Mouse (Mus musculus): ENCODE data around the gene Fam196b. TPM values are rescaled to one million over a fixed set of nuclear protein-coding genes. Genes with fewer than 3 reads are reported as not detected.

Gene Fam196b
- polyA plus RNA-seq, 1 experiment from 2014 or later: 1.4 TPM

GRCm38 (mm10) chr11:34421061-34421460 is 106.4 kb downstream of the Fam196b start:
- WGBS: 35% methylated on average over 6 of the region's 6 CpGs
- Histone ChIP-seq H3K4me3 (no peak overlapping the region), H3K27ac (no peak overlapping the region), H3K9me3 (replicated peaks) (no peaks in the 10 kb centered on the region), H3K36me3 (ENCODE audit: poor library complexity, severe bottlenecking) (no peaks in the 10 kb centered on the region), H3K27me3 (no peaks in the 10 kb centered on the region; the same call in 1 of the 2 replicates), H3K4me1 (peaks cover 7% of the 10 kb centered on the region), H3K9ac (no peak overlapping the region), H3K4me2 (no peak overlapping the region)
- 0 out of 2 replicates have a peak, but pooled peaks have one; percentile 22 for ATAC-seq

DNA sequence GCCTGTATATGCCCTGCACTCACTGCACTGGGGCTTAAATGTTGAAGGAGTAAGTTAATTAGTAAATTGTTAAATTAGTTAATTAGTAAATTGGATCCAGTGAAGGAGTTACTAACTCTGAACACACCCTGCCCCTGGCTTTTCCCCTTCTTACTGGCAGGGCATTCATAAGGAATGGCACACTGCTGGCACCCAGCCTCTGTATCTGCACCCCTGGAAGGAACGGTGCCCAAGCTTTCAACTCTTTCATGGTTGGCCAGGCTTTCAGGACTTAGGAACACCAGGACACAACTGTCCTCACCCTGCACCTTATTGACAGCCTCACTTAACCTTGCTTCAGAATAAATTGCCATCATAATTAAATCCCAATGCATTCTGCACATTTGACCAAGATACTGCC is 109.9 kb downstream of the Fam196b start:
- Histone ChIP-seq H3K27me3 (no peaks in the 10 kb centered on the region), H3K4me1 (no peaks in the 10 kb centered on the region), H3K27ac (no peak overlapping the region), H3K4me3 (no peak overlapping the region), H3K9ac (no peak overlapping the region), H3K9me3 (replicated peaks) (no peaks in the 10 kb centered on the region), H3K4me2 (no peak overlapping the region), H3K36me3 (ENCODE audit: poor library complexity, severe bottlenecking) (no peaks in the 10 kb centered on the region)
- ATAC-seq: no peak
- WGBS: 73% methylated on average over 1 of the region's 1 CpGs

DNA sequence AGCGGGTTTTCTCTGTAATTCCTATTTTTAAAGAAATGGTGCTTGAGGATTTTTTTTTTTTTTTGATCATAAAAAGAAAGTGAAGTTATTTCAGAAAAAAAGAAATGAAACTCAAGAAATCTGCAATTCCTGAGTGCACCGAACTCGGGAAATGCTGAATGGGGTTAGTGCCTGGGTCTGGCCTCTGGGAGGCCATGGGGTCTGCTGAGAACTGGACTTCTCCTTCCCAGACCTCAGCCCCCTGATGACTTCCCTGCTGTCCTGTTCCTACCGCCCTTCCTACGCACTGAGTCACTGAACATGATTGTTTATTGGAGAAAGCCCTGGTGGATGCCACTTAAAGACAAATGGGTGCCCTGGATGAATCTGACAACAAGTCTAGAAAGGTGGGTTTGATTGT is 112.6 kb downstream of the Fam196b start:
- no peak overlapping the region for H3K27ac ChIP-seq
- H3K27me3 ChIP-seq: no peaks in the 10 kb centered on the region
- no peaks in the 10 kb centered on the region for H3K9me3 ChIP-seq (replicated peaks)
- 86% methylated on average over 5 of the region's 5 CpGs for WGBS
- no peaks in the 10 kb centered on the region for H3K36me3 ChIP-seq (ENCODE audit: poor library complexity, severe bottlenecking)
- ATAC-seq: no peak
- no peak overlapping the region for H3K4me2 ChIP-seq
- no peak overlapping the region for H3K9ac ChIP-seq
- H3K4me1 ChIP-seq: no peaks in the 10 kb centered on the region
- no peak overlapping the region for H3K4me3 ChIP-seq

DNA sequence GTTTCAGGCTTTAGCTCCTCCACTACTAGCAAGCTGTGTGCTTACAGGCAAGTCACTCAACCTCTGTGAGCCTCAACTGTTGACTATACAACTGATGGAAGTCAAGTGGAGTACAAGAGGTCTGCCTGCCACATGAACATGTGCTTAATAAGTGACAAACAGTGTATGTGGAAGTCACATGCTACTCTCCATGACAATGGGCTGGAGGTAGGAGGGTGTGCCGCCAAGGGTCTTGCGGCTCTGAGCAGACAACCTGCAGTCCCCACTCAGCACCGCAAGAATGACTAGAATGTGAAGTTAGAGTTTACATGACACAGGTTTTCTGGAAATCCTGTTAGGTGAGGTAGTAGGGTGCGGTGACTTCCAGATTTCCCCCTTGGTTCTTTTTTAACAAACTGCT is 116.3 kb downstream of the Fam196b start:
- no peaks in the 10 kb centered on the region for H3K36me3 ChIP-seq (ENCODE audit: poor library complexity, severe bottlenecking)
- H3K27ac ChIP-seq: no peak overlapping the region
- no peak overlapping the region for H3K4me3 ChIP-seq
- no peak overlapping the region for H3K4me2 ChIP-seq
- H3K27me3 ChIP-seq: no peaks in the 10 kb centered on the region
- H3K9ac ChIP-seq: no peak overlapping the region
- H3K4me1 ChIP-seq: no peaks in the 10 kb centered on the region
- no peaks in the 10 kb centered on the region for H3K9me3 ChIP-seq (replicated peaks)
- ATAC-seq: no peak
- 85% methylated on average over 4 of the region's 4 CpGs for WGBS

DNA sequence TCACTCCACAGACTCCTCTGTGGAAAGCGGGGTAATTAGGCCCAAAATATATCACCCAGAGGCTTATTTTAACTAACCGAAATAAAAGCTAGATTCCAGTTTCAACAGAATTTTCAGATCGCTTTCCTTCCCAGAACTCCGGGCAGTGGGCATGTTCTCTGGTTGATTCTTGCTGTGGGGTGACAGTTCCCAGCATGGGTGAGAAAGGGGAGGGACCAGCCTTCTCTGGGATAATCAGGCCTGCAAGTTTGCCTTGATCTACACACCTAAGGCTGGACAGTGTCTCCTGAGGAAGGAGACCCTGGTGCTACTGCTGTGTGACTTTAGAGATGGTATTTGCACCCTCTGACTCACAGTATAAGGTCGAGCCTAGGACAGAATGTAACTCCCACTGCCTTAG is 116.7 kb downstream of the Fam196b start:
- 77% methylated on average over 5 of the region's 5 CpGs for WGBS
- Histone ChIP-seq H3K27ac (no peak overlapping the region), H3K4me3 (no peak overlapping the region), H3K4me1 (no peaks in the 10 kb centered on the region), H3K27me3 (no peaks in the 10 kb centered on the region), H3K36me3 (ENCODE audit: poor library complexity, severe bottlenecking) (no peaks in the 10 kb centered on the region), H3K9ac (no peak overlapping the region), H3K4me2 (no peak overlapping the region), H3K9me3 (replicated peaks) (no peaks in the 10 kb centered on the region)
- ATAC-seq: no peak

- no peak overlapping the region for H3K27ac ChIP-seq
- no peak for ATAC-seq
- H3K4me1 ChIP-seq: no peaks in the 10 kb centered on the region
- H3K36me3 ChIP-seq (ENCODE audit: poor library complexity, severe bottlenecking): no peaks in the 10 kb centered on the region
- no peaks in the 10 kb centered on the region for H3K9me3 ChIP-seq (replicated peaks)
- no peak overlapping the region for H3K9ac ChIP-seq
- 95% methylated on average over 2 of the region's 2 CpGs for WGBS
- no peak overlapping the region for H3K4me3 ChIP-seq
- H3K27me3 ChIP-seq: no peaks in the 10 kb centered on the region
- H3K4me2 ChIP-seq: no peak overlapping the region
Observed at GRCm38 (mm10) chr11:34431978-34432377, 117.4 kb downstream of the Fam196b start.

GRCm38 (mm10) chr11:34437446-34437845 is 122.8 kb downstream of the Fam196b start:
- Histone ChIP-seq H3K9ac (no peak overlapping the region), H3K4me1 (no peaks in the 10 kb centered on the region), H3K27me3 (no peaks in the 10 kb centered on the region), H3K4me2 (no peak overlapping the region), H3K4me3 (no peak overlapping the region), H3K9me3 (replicated peaks) (no peaks in the 10 kb centered on the region), H3K27ac (no peak overlapping the region), H3K36me3 (ENCODE audit: poor library complexity, severe bottlenecking) (no peaks in the 10 kb centered on the region)
- WGBS: 62% methylated on average over 1 of the region's 1 CpGs
- ATAC-seq: no peak

DNA sequence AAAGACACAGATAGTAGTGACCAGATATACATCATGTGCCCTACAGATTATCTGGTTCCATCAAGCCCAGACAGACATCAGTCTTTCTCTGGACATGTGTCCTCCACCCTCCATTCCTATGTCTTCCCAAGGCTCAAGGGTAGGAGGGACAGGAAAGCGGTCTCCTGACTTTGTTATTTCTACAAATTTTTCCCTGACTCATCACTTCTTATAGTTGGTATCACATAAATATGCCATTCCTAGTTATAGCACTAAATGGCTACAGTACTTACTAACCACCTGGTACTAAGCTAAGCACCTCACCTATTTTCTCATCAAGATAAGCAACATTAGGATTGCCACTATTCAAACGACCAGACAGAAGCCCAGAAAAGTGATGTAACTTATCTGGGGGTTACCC is 123.8 kb downstream of the Fam196b start:
- WGBS: 63% methylated on average over 2 of the region's 2 CpGs
- Histone ChIP-seq H3K27me3 (no peaks in the 10 kb centered on the region), H3K36me3 (ENCODE audit: poor library complexity, severe bottlenecking) (no peaks in the 10 kb centered on the region), H3K27ac (no peak overlapping the region), H3K9me3 (replicated peaks) (no peaks in the 10 kb centered on the region), H3K4me2 (no peak overlapping the region), H3K4me3 (no peak overlapping the region), H3K4me1 (no peaks in the 10 kb centered on the region), H3K9ac (no peak overlapping the region)
- ATAC-seq: no peak

- Histone ChIP-seq H3K4me3 (no peak overlapping the region), H3K27ac (no peak overlapping the region), H3K9ac (no peak overlapping the region), H3K27me3 (no peaks in the 10 kb centered on the region), H3K4me2 (no peak overlapping the region), H3K9me3 (replicated peaks) (no peaks in the 10 kb centered on the region), H3K36me3 (ENCODE audit: poor library complexity, severe bottlenecking) (no peaks in the 10 kb centered on the region), H3K4me1 (no peaks in the 10 kb centered on the region)
- ATAC-seq: no peak
- 43% methylated on average over 4 of the region's 4 CpGs for WGBS
Observed at GRCm38 (mm10) chr11:34447891-34448290, 133.3 kb downstream of the Fam196b start.

- Histone ChIP-seq H3K4me1 (no peaks in the 10 kb centered on the region), H3K27ac (no peak overlapping the region), H3K36me3 (ENCODE audit: poor library complexity, severe bottlenecking) (no peaks in the 10 kb centered on the region), H3K9me3 (replicated peaks) (no peaks in the 10 kb centered on the region), H3K4me3 (no peak overlapping the region), H3K9ac (no peak overlapping the region), H3K27me3 (no peaks in the 10 kb centered on the region), H3K4me2 (no peak overlapping the region)
- 78% methylated on average over 4 of the region's 4 CpGs for WGBS
- no peak for ATAC-seq
Observed at GRCm38 (mm10) chr11:34449944-34450343, 135.3 kb downstream of the Fam196b start.

- H3K4me2 ChIP-seq: no peak overlapping the region
- 55% methylated on average over 1 of the region's 1 CpGs for WGBS
- no peak for ATAC-seq
Observed at GRCm38 (mm10) chr11:34467056-34467455, 152.4 kb downstream of the Fam196b start.

DNA sequence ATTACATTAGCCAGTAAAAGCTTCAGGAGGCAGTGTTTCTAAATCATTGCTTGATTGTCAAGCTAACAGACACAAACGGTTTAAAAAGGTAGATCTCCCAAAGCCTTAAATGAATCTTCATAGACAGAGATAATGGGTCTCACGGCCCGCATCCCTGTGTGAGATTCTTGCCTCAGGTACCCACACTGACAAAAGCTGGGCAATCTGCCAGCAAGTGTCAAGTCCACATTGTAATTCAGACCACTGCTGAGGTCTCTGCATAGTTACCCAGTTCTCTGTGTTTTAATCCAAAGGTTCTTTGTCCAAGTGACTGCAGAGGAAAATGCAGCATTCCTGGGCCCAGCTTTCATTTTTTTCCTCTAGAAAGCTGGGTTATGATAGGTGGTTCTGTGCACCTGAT is 153.9 kb downstream of the Fam196b start:
- Histone ChIP-seq H3K36me3 (ENCODE audit: poor library complexity, severe bottlenecking) (no peaks in the 10 kb centered on the region), H3K4me3 (no peak overlapping the region), H3K4me1 (peaks cover 4% of the 10 kb centered on the region; the same call in 1 of the 2 replicates), H3K4me2 (no peak overlapping the region), H3K9ac (no peak overlapping the region), H3K9me3 (replicated peaks) (no peaks in the 10 kb centered on the region), H3K27ac (no peak overlapping the region), H3K27me3 (no peaks in the 10 kb centered on the region)
- 52% methylated on average over 3 of the region's 3 CpGs for WGBS
- ATAC-seq: no peak

More at GRCm38 (mm10) chr11:34467056-34467455, 152.4 kb downstream of the Fam196b start:
- Histone ChIP-seq H3K36me3 (ENCODE audit: poor library complexity, severe bottlenecking) (no peaks in the 10 kb centered on the region), H3K27ac (no peak overlapping the region), H3K4me1 (peaks cover 4% of the 10 kb centered on the region; the same call in 1 of the 2 replicates), H3K9me3 (replicated peaks) (no peaks in the 10 kb centered on the region), H3K4me3 (no peak overlapping the region), H3K9ac (no peak overlapping the region), H3K27me3 (no peaks in the 10 kb centered on the region)

- Histone ChIP-seq H3K27me3 (no peaks in the 10 kb centered on the region), H3K9me3 (replicated peaks) (no peaks in the 10 kb centered on the region), H3K4me2 (no peak overlapping the region), H3K4me3 (no peak overlapping the region), H3K4me1 (peaks cover 4% of the 10 kb centered on the region; the same call in 1 of the 2 replicates), H3K9ac (no peak overlapping the region), H3K27ac (no peak overlapping the region), H3K36me3 (ENCODE audit: poor library complexity, severe bottlenecking) (no peaks in the 10 kb centered on the region)
- no peak for ATAC-seq
- WGBS: 74% methylated on average over 2 of the region's 2 CpGs
Observed at GRCm38 (mm10) chr11:34469792-34470191, 155.2 kb downstream of the Fam196b start.

Data from forebrain, embryonic 13.5 days (tissue).